Mouse (Mus musculus) monocyte, adult 59 days (primary cell): ENCODE results near the gene Castor2. TPM values are rescaled to one million over a fixed set of nuclear protein-coding genes. Genes with fewer than 3 reads are reported as not detected.

Experiments used
- total RNA-seq, 2 experiments: library from RNA; stranded (reverse); gene quantifications; one replicate each; pipeline ENCODE4 v1.2.4; 2023

The Castor2 gene
- 1 to 10 TPM; 8.9 TPM for total RNA-seq

GRCm38 (mm10) chr5:134099496-134100211 lies at the start of gene Castor2:
TSS of gene Castor2 (plus strand) at chr5:134099711.

DNA sequence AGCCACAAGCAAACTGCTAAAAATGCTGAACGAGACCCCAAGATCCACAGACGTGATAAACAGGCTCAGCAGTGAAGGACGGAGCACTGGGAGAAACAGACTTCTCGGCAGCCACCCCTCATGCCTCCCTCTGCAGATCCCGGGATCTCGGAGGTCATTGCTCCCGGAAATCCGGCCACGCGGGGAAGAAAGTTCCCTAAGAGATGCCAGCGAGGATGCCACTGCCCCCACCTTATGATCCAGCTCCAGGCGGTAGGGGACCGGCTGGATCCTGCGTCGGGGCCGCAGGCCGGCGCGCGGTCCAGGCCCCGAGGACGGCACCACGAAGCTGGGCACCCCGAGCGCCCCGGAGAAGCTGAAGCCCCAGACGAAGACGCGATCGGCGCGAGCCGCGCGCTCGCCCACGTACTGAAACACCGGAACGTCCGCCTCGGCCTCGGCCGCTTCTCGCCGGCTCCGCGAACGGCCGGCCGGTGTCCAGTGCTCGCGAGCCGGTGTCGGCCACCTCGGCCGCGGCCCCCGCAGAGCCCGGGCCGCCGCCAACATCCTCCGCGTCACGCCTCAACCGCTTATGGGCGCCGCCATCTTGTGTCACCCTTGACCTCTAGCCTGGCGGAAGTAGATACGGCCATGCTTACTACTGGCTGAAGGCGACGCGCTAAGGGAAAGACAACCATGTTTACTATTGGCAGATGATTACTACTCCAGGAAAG lies 76.8 kb downstream of the Castor2 start, which contains the start of gene Rcc1l:
Rcc1l (minus strand) TSS at position 606 of the 713 bp plus-strand sequence.

GRCm38 (mm10) chr5:134183880-134184808 lies 84.6 kb downstream of the Castor2 start, which contains the start of gene Gtf2ird2:
TSS of gene Gtf2ird2 (plus strand) at chr5:134184019.

Other genes with a start within 250 kb of the Castor2 start
- 1 to 10 TPM; 8.8 to 9.3 TPM for gene Rcc1l, start 77.1 kb downstream of the Castor2 start, total RNA-seq
- gene Gtf2ird2, start 84.3 kb downstream of the Castor2 start, total RNA-seq = 1 to 10 TPM; 7.8 to 9.0 TPM
- 100 to 1,000 TPM; 313 to 325 TPM for gene Ncf1, start 129.9 kb downstream of the Castor2 start, total RNA-seq
- gene Gtf2i, start 215.0 kb downstream of the Castor2 start, total RNA-seq = 10 to 100 TPM; 44.5 to 52.9 TPM